8 mouse cellular contexts compared by ENCODE assay signal in the genomic region with DNA sequence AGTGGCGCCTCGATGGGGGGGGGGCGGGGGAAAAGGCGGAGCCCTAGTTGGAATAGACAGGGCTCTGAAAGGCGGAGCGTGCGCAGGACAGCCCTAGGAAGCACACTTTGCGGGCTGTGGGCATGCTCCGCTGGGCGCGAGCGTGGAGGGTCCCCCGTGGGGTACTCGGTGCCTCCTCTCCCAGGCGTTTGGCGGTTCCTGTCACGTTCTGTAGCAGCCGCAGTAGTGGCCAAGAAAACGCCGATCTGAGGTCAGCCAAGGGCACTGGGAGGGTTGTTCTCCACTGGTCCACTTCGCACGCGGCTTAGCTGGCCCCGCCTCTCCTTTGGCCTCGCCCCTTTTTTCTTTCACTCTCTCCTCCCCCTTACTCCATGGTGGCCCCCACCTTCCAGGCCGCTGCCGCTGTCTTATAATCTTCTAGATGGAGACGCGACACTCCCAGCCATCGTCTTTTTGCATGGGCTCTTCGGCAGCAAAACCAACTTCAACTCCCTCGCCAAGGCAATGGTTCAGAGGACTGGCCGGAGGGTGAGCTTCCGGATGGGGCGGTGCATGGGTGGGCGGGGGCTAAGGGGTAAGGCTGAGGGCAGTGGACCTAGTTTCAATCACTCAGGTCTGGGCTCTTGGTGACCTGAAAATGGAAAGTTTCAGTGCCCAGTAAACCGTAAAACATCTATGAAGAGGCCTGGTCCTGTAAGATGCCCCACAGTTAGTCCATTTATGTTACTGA. TPM values are rescaled to one million over a fixed set of nuclear protein-coding genes. Genes with fewer than 3 reads are reported as not detected.
A peak's percentile ranks its signal among the peaks of the same experiment; 100 is the strongest.
DNase-seq lines count a peak whose midpoint lies in the region; ATAC-seq lines count a peak whose summit lies in the region.

No protein-coding gene starts in this region.

- H3K4me2 ChIP-seq in embryonic facial prominence, embryonic 11.5 days (ENCODE audit: low read depth, low read length), result peak overlapping the region; percentile 69
- peak overlapping the region; percentile 78 for H3K4me2 ChIP-seq in limb, embryonic 13.5 days (replicated peaks)
- H3K4me2 ChIP-seq in midbrain, embryonic 15.5 days, result peak overlapping the region; percentile 86

- peak; percentile 78 for ATAC-seq in embryonic facial prominence, embryonic 11.5 days (replicated peaks; ENCODE audit: insufficient number of reproducible peaks, low FRiP score, low TSS enrichment, low read depth)
- ATAC-seq in limb, embryonic 13.5 days (ENCODE audit: low FRiP score, low read depth), result peak; percentile 76
- peak; percentile 87 for ATAC-seq in midbrain, embryonic 15.5 days (replicated peaks)

- H3K27me3 ChIP-seq in embryonic facial prominence, embryonic 11.5 days (ENCODE audit: control insufficient read depth, insufficient read depth, low read length), result no peaks in the 10 kb centered on the region
- no peaks in the 10 kb centered on the region; the same call in 1 of the 2 replicates for H3K27me3 ChIP-seq in limb, embryonic 13.5 days
- no peaks in the 10 kb centered on the region for H3K27me3 ChIP-seq in midbrain, embryonic 15.5 days (replicated peaks)

- no peaks in the 10 kb centered on the region for H3K36me3 ChIP-seq in embryonic facial prominence, embryonic 11.5 days (replicated peaks; ENCODE audit: control insufficient read depth, insufficient read depth, low read depth, low read length)
- peaks cover 3% of the 10 kb centered on the region; the same call in 1 of the 2 replicates for H3K36me3 ChIP-seq in limb, embryonic 13.5 days
- no peaks in the 10 kb centered on the region for H3K36me3 ChIP-seq in midbrain, embryonic 15.5 days (replicated peaks)

- DNase-seq in urinary bladder, postnatal 10 days (ENCODE audit: low spot score), result peak; percentile 44
- no peak for DNase-seq in urinary bladder, adult 2 months (ENCODE audit: low spot score)
- peak; percentile 81 for DNase-seq in embryonic facial prominence, embryonic 11.5 days (ENCODE audit: low spot score)
- DNase-seq in heart, adult 11 months, result peak; percentile 99
- peak; percentile 96 for DNase-seq in kidney, adult 18-20 months
- peak; percentile 80 to 87 for DNase-seq in spleen, adult 18-20 months

- H3K4me3 ChIP-seq in embryonic facial prominence, embryonic 11.5 days (ENCODE audit: low read depth, low read length), result peak overlapping the region; percentile 55
- H3K4me3 ChIP-seq in limb, embryonic 13.5 days, result peak overlapping the region; percentile 65
- H3K4me3 ChIP-seq in midbrain, embryonic 15.5 days, result peak overlapping the region; percentile 75

- no peaks in the 10 kb centered on the region for H3K9me3 ChIP-seq in embryonic facial prominence, embryonic 11.5 days (replicated peaks; ENCODE audit: control insufficient read depth, low read length)
- H3K9me3 ChIP-seq in limb, embryonic 13.5 days, result no peaks in the 10 kb centered on the region
- H3K9me3 ChIP-seq in midbrain, embryonic 15.5 days, result no peaks in the 10 kb centered on the region

- WGBS in embryonic facial prominence, embryonic 11.5 days, result under 1% methylated on average over 37 of the region's 37 CpGs
- under 1% methylated on average over 36 of the region's 37 CpGs for WGBS in limb, embryonic 13.5 days
- WGBS in midbrain, embryonic 15.5 days, result under 1% methylated on average over 37 of the region's 37 CpGs

- peak overlapping the region; percentile 32 for H3K9ac ChIP-seq in embryonic facial prominence, embryonic 11.5 days (replicated peaks; ENCODE audit: low read length)
- H3K9ac ChIP-seq in limb, embryonic 13.5 days, result peak overlapping the region; percentile 64
- H3K9ac ChIP-seq in midbrain, embryonic 15.5 days, result peak overlapping the region; percentile 65

- H3K4me1 ChIP-seq in embryonic facial prominence, embryonic 11.5 days (ENCODE audit: control insufficient read depth, insufficient read depth, low read length), result peaks cover 4% of the 10 kb centered on the region
- peaks cover 38% of the 10 kb centered on the region for H3K4me1 ChIP-seq in limb, embryonic 13.5 days
- peaks cover 37% of the 10 kb centered on the region for H3K4me1 ChIP-seq in midbrain, embryonic 15.5 days

- H3K27ac ChIP-seq in embryonic facial prominence, embryonic 11.5 days (replicated peaks; ENCODE audit: low read depth, low read length), result peak overlapping the region; percentile 80
- H3K27ac ChIP-seq in limb, embryonic 13.5 days, result peak overlapping the region; percentile 96
- H3K27ac ChIP-seq in midbrain, embryonic 15.5 days, result peak overlapping the region; percentile 99

RNA-seq across cellular contexts. Expression of a gene that starts 0.8 kb away (rescaled TPM):
- 50.0 and 69.5 TPM in 2 replicates for polyA plus RNA-seq in urinary bladder, adult 2 months (2012; rRNA removed)
- 41.7 and 42.7 TPM in 2 replicates for polyA plus RNA-seq in embryonic facial prominence, embryonic 11.5 days (2014; fragmentation: Nextera tagmentation; extraction: Ambion mirVana)
- 51.7 and 55.1 TPM in 2 replicates for polyA plus RNA-seq in limb, embryonic 13.5 days (2015; fragmentation: Nextera tagmentation; extraction: Ambion mirVana)
- 68.4 and 70.1 TPM in 2 replicates for polyA plus RNA-seq in midbrain, embryonic 15.5 days (2015; fragmentation: Nextera tagmentation; extraction: Ambion mirVana)

RNA-seq across cellular contexts. Expression of a gene that starts 13.5 kb away (rescaled TPM):
- 9.6 and 11.5 TPM in 2 replicates for polyA plus RNA-seq in urinary bladder, adult 2 months (2012; rRNA removed)
- polyA plus RNA-seq in embryonic facial prominence, embryonic 11.5 days (2014; fragmentation: Nextera tagmentation; extraction: Ambion mirVana), result 12.1 and 14.2 TPM in 2 replicates
- 11.7 and 13.1 TPM in 2 replicates for polyA plus RNA-seq in limb, embryonic 13.5 days (2015; fragmentation: Nextera tagmentation; extraction: Ambion mirVana)
- 156 and 157 TPM in 2 replicates for polyA plus RNA-seq in midbrain, embryonic 15.5 days (2015; fragmentation: Nextera tagmentation; extraction: Ambion mirVana)

RNA-seq across cellular contexts. Expression of a gene that starts 23.7 kb away (rescaled TPM):
- polyA plus RNA-seq in urinary bladder, adult 2 months (2012; rRNA removed), result 0.15 and 0.17 TPM in 2 replicates
- polyA plus RNA-seq in embryonic facial prominence, embryonic 11.5 days (2014; fragmentation: Nextera tagmentation; extraction: Ambion mirVana), result 7.6 and 11.3 TPM in 2 replicates
- 8.1 and 8.4 TPM in 2 replicates for polyA plus RNA-seq in limb, embryonic 13.5 days (2015; fragmentation: Nextera tagmentation; extraction: Ambion mirVana)
- polyA plus RNA-seq in midbrain, embryonic 15.5 days (2015; fragmentation: Nextera tagmentation; extraction: Ambion mirVana), result 2.1 and 3.0 TPM in 2 replicates

RNA-seq across cellular contexts. Expression of a gene that starts 54.2 kb away (rescaled TPM):
- 25.3 and 28.1 TPM in 2 replicates for polyA plus RNA-seq in urinary bladder, adult 2 months (2012; rRNA removed)
- 29.3 and 30.8 TPM in 2 replicates for polyA plus RNA-seq in embryonic facial prominence, embryonic 11.5 days (2014; fragmentation: Nextera tagmentation; extraction: Ambion mirVana)
- 35.5 and 35.7 TPM in 2 replicates for polyA plus RNA-seq in limb, embryonic 13.5 days (2015; fragmentation: Nextera tagmentation; extraction: Ambion mirVana)
- polyA plus RNA-seq in midbrain, embryonic 15.5 days (2015; fragmentation: Nextera tagmentation; extraction: Ambion mirVana), result 43.4 and 47.8 TPM in 2 replicates

RNA-seq across cellular contexts. Expression of a gene that starts 55.0 kb away (rescaled TPM):
- polyA plus RNA-seq in urinary bladder, adult 2 months (2012; rRNA removed), result 51.2 and 54.6 TPM in 2 replicates
- polyA plus RNA-seq in embryonic facial prominence, embryonic 11.5 days (2014; fragmentation: Nextera tagmentation; extraction: Ambion mirVana), result 136 and 146 TPM in 2 replicates
- polyA plus RNA-seq in limb, embryonic 13.5 days (2015; fragmentation: Nextera tagmentation; extraction: Ambion mirVana), result 143 and 145 TPM in 2 replicates
- 78.1 and 82.5 TPM in 2 replicates for polyA plus RNA-seq in midbrain, embryonic 15.5 days (2015; fragmentation: Nextera tagmentation; extraction: Ambion mirVana)

Comparison
In these comparisons a context has a peak if more than half of its experiments do, and no peak if none do; other contexts are left out.
1. RNA of a gene that starts 13.5 kb away (polyA plus RNA-seq): 156 to 157 TPM in midbrain, embryonic 15.5 days; 12.1 to 14.2 TPM in embryonic facial prominence, embryonic 11.5 days, 11.7 to 13.1 TPM in limb, embryonic 13.5 days and 9.6 to 11.5 TPM in urinary bladder, adult 2 months; every median in the first group is over 10 times any median in the second.
2. Peak in every context shown above with its lines, with median percentiles within 50 percentile points of each other: ATAC-seq, H3K27ac ChIP-seq, H3K4me2 ChIP-seq, H3K4me3 ChIP-seq and H3K9ac ChIP-seq.